Mouse (Mus musculus): ENCODE data around the gene Tmem120b. TPM values are rescaled to one million over a fixed set of nuclear protein-coding genes. Genes with fewer than 3 reads are reported as not detected.

Gene Tmem120b
- total and polyA plus RNA-seq, 3 experiments: 0.53 to 0.93 TPM; not detected in 1

GRCm38 (mm10) chr5:123080041-123080440 is 11.8 kb downstream of the Tmem120b start:
- no peaks in the 10 kb centered on the region for H3K36me3 ChIP-seq (replicated peaks)
- H3K4me3 ChIP-seq (ENCODE audit: low read depth, low read length): no peak overlapping the region
- DNase-seq (ENCODE audit: low spot score) (no peak), ATAC-seq (ENCODE audit: extremely low read depth, insufficient number of reproducible peaks, low FRiP score, poor library complexity, severe bottlenecking) (no peak)
- peaks cover 21% of the 10 kb centered on the region for H3K4me1 ChIP-seq (ENCODE audit: insufficient read depth, low read depth, low read length)
- TF ChIP-seq GATA1 (IDR thresholded peaks at IDR 0.05; ENCODE audit: borderline replicate concordance, low read length) (no peak), CTCF (IDR thresholded peaks at IDR 0.05; ENCODE audit: low read depth, low read length) (no peak), POLR2AphosphoS5 (IDR thresholded peaks at IDR 0.05; ENCODE audit: insufficient replicate concordance, low read depth, low read length) (no peak), TAL1 (conservative IDR thresholded peaks at IDR 0.05; ENCODE audit: low read depth, low read length) (no peak)
- H3K9me3 ChIP-seq (replicated peaks): peaks cover 4% of the 10 kb centered on the region
- peaks cover 20% of the 10 kb centered on the region; the same call in 1 of the 2 replicates for H3K27me3 ChIP-seq (ENCODE audit: insufficient read depth, low read length)

DNA sequence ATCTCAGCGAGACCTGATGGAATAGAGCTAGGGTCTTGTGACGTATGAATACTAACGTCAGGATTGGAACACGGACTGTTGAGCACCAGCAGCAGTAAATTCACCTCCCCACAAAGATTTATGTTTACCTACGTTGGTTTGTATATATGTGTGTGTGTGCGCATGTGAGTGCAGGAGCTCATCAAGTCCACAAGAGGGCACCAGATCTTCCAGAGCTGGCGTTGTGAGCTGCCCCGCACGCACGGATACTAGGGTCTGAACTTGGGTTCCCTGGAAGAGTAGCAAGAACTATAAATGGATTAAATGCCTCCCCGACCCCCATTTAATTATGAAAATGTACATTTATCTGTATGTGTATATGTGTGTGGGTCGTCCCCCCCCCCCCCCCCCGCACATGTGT is 12.3 kb downstream of the Tmem120b start:
- Histone ChIP-seq H3K4me3 (ENCODE audit: low read depth, low read length) (no peak overlapping the region), H3K4me1 (ENCODE audit: insufficient read depth, low read depth, low read length) (peaks cover 17% of the 10 kb centered on the region), H3K36me3 (replicated peaks) (no peaks in the 10 kb centered on the region), H3K9me3 (replicated peaks) (peaks cover 4% of the 10 kb centered on the region), H3K27me3 (ENCODE audit: insufficient read depth, low read length) (peaks cover 20% of the 10 kb centered on the region; the same call in 1 of the 2 replicates)
- no peak for TF ChIP-seq POLR2AphosphoS5 (IDR thresholded peaks at IDR 0.05; ENCODE audit: insufficient replicate concordance, low read depth, low read length)
- TF ChIP-seq CTCF (IDR thresholded peaks at IDR 0.05; ENCODE audit: low read depth, low read length): no peak
- TF ChIP-seq TAL1 (conservative IDR thresholded peaks at IDR 0.05; ENCODE audit: low read depth, low read length): no peak
- TF ChIP-seq GATA2 (IDR thresholded peaks at IDR 0.05; ENCODE audit: borderline replicate concordance, low read depth, low read length): no peak
- DNase-seq (ENCODE audit: low spot score) (no peak), ATAC-seq (ENCODE audit: extremely low read depth, insufficient number of reproducible peaks, low FRiP score, poor library complexity, severe bottlenecking) (no peak)

GRCm38 (mm10) chr5:123083340-123084050 is 15.3 kb downstream of the Tmem120b start:
- no peaks in the 10 kb centered on the region for H3K36me3 ChIP-seq (replicated peaks)
- no peak for TF ChIP-seq CTCF (IDR thresholded peaks at IDR 0.05; ENCODE audit: low read depth, low read length)
- no peak for TF ChIP-seq TAL1 (conservative IDR thresholded peaks at IDR 0.05; ENCODE audit: low read depth, low read length)
- TF ChIP-seq GATA1 (IDR thresholded peaks at IDR 0.05; ENCODE audit: borderline replicate concordance, low read length): no peak
- TF ChIP-seq GATA2 (IDR thresholded peaks at IDR 0.05; ENCODE audit: borderline replicate concordance, low read depth, low read length): no peak
- no peak for TF ChIP-seq POLR2AphosphoS5 (IDR thresholded peaks at IDR 0.05; ENCODE audit: insufficient replicate concordance, low read depth, low read length)
- ATAC-seq (ENCODE audit: extremely low read depth, insufficient number of reproducible peaks, low FRiP score, poor library complexity, severe bottlenecking) (no peak), DNase-seq (ENCODE audit: low spot score) (no peak)
- no peak overlapping the region for H3K4me3 ChIP-seq (ENCODE audit: low read depth, low read length)
- H3K27me3 ChIP-seq (ENCODE audit: insufficient read depth, low read length): peaks cover 18% of the 10 kb centered on the region
- peaks cover 4% of the 10 kb centered on the region for H3K9me3 ChIP-seq (replicated peaks)
- H3K4me1 ChIP-seq (ENCODE audit: insufficient read depth, low read depth, low read length): no peaks in the 10 kb centered on the region

DNA sequence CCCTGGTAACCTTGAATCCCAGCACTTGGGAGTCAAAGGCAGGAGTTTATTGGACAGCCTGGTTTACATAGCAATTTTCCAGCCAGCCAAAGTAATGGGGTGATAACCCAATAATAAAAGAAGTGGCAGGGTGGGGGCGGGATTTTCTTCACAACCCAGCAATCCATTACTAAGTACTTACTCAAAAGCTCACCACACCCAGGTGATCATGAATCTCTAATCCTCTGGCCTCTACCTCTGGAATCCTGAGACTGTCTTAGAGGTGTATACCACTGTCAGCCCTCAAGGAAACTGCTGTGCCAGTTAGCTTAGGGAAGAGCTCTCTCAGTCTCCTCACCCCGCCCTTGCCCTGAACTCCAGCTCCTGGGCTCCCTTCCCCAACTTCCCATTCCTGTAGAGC is 18.3 kb downstream of the Tmem120b start:
- H3K4me1 ChIP-seq (ENCODE audit: insufficient read depth, low read depth, low read length): no peaks in the 10 kb centered on the region

DNA sequence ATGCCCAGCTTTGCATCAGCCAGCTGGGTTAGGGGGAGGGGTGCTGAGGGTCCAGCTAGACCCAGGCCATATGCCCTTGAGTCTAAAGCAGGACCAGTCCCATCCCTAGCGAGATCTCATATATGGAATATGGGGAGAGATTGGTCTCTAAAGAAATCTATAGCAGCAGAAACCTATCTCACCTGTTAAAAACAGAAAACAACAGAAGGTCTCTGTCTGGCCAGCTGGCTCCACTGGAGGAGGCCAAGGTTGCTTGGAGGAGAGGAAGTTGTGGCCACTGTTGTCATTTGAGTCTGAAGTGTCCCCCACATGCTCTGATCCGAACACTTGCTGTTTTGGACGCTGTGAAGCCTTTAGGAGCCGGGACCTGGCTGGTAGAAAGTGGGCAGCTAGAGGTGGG is 20.6 kb downstream of the Tmem120b start:
- no peak overlapping the region for H3K4me3 ChIP-seq (ENCODE audit: low read depth, low read length)
- no peaks in the 10 kb centered on the region for H3K36me3 ChIP-seq (replicated peaks)
- no peak for ATAC-seq (ENCODE audit: extremely low read depth, insufficient number of reproducible peaks, low FRiP score, poor library complexity, severe bottlenecking)
- no peak for DNase-seq (ENCODE audit: low spot score)
- no peaks in the 10 kb centered on the region for H3K9me3 ChIP-seq (replicated peaks)
- peaks cover 17% of the 10 kb centered on the region for H3K27me3 ChIP-seq (ENCODE audit: insufficient read depth, low read length)
- TF ChIP-seq TAL1 (conservative IDR thresholded peaks at IDR 0.05; ENCODE audit: low read depth, low read length) (no peak), POLR2AphosphoS5 (IDR thresholded peaks at IDR 0.05; ENCODE audit: insufficient replicate concordance, low read depth, low read length) (no peak), CTCF (IDR thresholded peaks at IDR 0.05; ENCODE audit: low read depth, low read length) (no peak), GATA1 (IDR thresholded peaks at IDR 0.05; ENCODE audit: borderline replicate concordance, low read length) (no peak), GATA2 (IDR thresholded peaks at IDR 0.05; ENCODE audit: borderline replicate concordance, low read depth, low read length) (no peak)
- peaks cover 7% of the 10 kb centered on the region; the same call in 1 of the 2 replicates for H3K4me1 ChIP-seq (ENCODE audit: insufficient read depth, low read depth, low read length)

More for the DNA sequence above, 18.3 kb downstream of the Tmem120b start:
- Histone ChIP-seq H3K27me3 (ENCODE audit: insufficient read depth, low read length) (peaks cover 19% of the 10 kb centered on the region), H3K9me3 (replicated peaks) (no peaks in the 10 kb centered on the region), H3K36me3 (replicated peaks) (no peaks in the 10 kb centered on the region), H3K4me3 (ENCODE audit: low read depth, low read length) (no peak overlapping the region)
- no peak for ATAC-seq (ENCODE audit: extremely low read depth, insufficient number of reproducible peaks, low FRiP score, poor library complexity, severe bottlenecking)
- TF ChIP-seq GATA2 (IDR thresholded peaks at IDR 0.05; ENCODE audit: borderline replicate concordance, low read depth, low read length) (no peak), GATA1 (IDR thresholded peaks at IDR 0.05; ENCODE audit: borderline replicate concordance, low read length) (no peak), TAL1 (conservative IDR thresholded peaks at IDR 0.05; ENCODE audit: low read depth, low read length) (no peak), CTCF (IDR thresholded peaks at IDR 0.05; ENCODE audit: low read depth, low read length) (no peak), POLR2AphosphoS5 (IDR thresholded peaks at IDR 0.05; ENCODE audit: insufficient replicate concordance, low read depth, low read length) (no peak)
- no peak for DNase-seq (ENCODE audit: low spot score)

- no peaks in the 10 kb centered on the region for H3K36me3 ChIP-seq (replicated peaks)
- H3K9me3 ChIP-seq (replicated peaks): no peaks in the 10 kb centered on the region
- no peak overlapping the region for H3K4me3 ChIP-seq (ENCODE audit: low read depth, low read length)
- H3K4me1 ChIP-seq (ENCODE audit: insufficient read depth, low read depth, low read length): peaks cover 17% of the 10 kb centered on the region
- TF ChIP-seq GATA2 (IDR thresholded peaks at IDR 0.05; ENCODE audit: borderline replicate concordance, low read depth, low read length) (no peak), GATA1 (IDR thresholded peaks at IDR 0.05; ENCODE audit: borderline replicate concordance, low read length) (no peak), CTCF (IDR thresholded peaks at IDR 0.05; ENCODE audit: low read depth, low read length) (no peak), POLR2AphosphoS5 (IDR thresholded peaks at IDR 0.05; ENCODE audit: insufficient replicate concordance, low read depth, low read length) (no peak), TAL1 (conservative IDR thresholded peaks at IDR 0.05; ENCODE audit: low read depth, low read length) (no peak)
- peaks cover 19% of the 10 kb centered on the region for H3K27me3 ChIP-seq (ENCODE audit: insufficient read depth, low read length)
- DNase-seq (ENCODE audit: low spot score) (no peak), ATAC-seq (ENCODE audit: extremely low read depth, insufficient number of reproducible peaks, low FRiP score, poor library complexity, severe bottlenecking) (no peak)
Observed at GRCm38 (mm10) chr5:123090560-123091306, 22.5 kb downstream of the Tmem120b start.

Data from G1E (cell line).